Mouse (Mus musculus) ES-Bruce4 (cell line): ENCODE measurements around the gene Hoxb6.

Source experiments
- CTCF ChIP-seq: IDR thresholded peaks from one replicate; pipeline ENCODE4 v1.8.1; 2011; ENCODE audit warnings: low read depth, low read length
- POLR2A ChIP-seq: IDR thresholded peaks from one replicate; pipeline ENCODE4 v1.8.1; 2011; ENCODE audit warnings: low read length; ENCODE audit not compliant: insufficient read depth

DNA sequence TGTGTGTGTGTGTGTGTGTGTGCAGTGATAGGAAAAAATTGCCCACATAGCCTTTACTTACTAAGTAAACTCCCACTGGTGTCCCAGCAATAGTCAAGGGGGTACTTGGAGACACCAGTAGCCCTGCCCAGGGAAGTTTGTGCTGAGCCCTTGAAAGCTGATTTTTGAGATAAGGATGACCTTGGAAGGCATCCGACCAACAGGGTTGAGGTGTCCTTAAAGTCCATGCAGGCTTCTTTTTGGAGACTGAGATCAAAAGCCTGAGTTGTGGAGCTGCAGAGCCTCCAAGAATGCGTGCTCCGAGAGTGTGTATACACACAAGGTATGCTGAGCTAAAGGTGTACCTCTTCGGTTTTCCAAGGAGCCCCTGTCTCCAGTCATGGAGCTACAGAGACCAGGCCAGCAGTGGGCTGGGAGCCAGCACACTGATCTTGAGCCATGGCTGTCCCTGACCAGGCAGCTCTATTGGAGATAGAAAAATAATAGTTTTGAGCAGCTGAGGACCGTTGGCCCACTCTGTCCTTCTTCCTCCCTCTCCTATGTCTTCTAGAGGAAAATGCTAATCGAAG, 29.9 kb upstream of the Hoxb6 start:
- TF ChIP-seq CTCF (no peak), POLR2A (no peak)
